Mouse (Mus musculus) adrenal gland, postnatal 25 days (tissue): Measurements from ENCODE around the gene Letmd1. TPM values are rescaled to one million over a fixed set of nuclear protein-coding genes. Genes with fewer than 3 reads are reported as not detected.
"Not testable (repeated sequence)": the region's sequence is repeated elsewhere in the genome, so short reads cannot be mapped to it uniquely, and the experiment has no call there.

Source experiments
- DNase-seq: peaks from one replicate; pipeline ENCODE4 v3.0.0; 2021; ENCODE audit warnings: mixed read lengths
- total RNA-seq: library from RNA; stranded (reverse); gene quantifications from 2 replicates; pipeline ENCODE4 v1.2.3, GENCODE M21; 2021

The Letmd1 gene
- total RNA-seq, 1 experiment from 2014 or later = 123 TPM

GRCm38 (mm10) chr15:100499506-100499905 is 30.7 kb downstream of the Letmd1 start:
- not testable (repeated sequence) for DNase-seq

- DNase-seq = no peak
These were observed 39.8 kb downstream of the Letmd1 start for GRCm38 (mm10) chr15:100508454-100509167.

GRCm38 (mm10) chr15:100510072-100510471 is 41.2 kb downstream of the Letmd1 start:
- no peak for DNase-seq

- no peak for DNase-seq
These were observed 44.6 kb downstream of the Letmd1 start for GRCm38 (mm10) chr15:100513387-100513786.

GRCm38 (mm10) chr15:100515121-100515520 is 46.3 kb downstream of the Letmd1 start:
- DNase-seq = no peak

- DNase-seq = no peak
These were observed 51.5 kb downstream of the Letmd1 start for GRCm38 (mm10) chr15:100520306-100520705.

GRCm38 (mm10) chr15:100525405-100525804 is 56.6 kb downstream of the Letmd1 start:
- DNase-seq = no peak

- no peak for DNase-seq
These were observed 59.1 kb downstream of the Letmd1 start for GRCm38 (mm10) chr15:100527900-100528299.

Other genes starting within 250 kb of the Letmd1 start
- 70.7 and 78.1 TPM in 2 replicates for gene Atf1, start 241.2 kb upstream of the Letmd1 start, total RNA-seq
- not detected in 2 replicates for gene Tmprss12, start 188.2 kb upstream of the Letmd1 start, total RNA-seq
- gene Mettl7a1, start 164.9 kb upstream of the Letmd1 start, total RNA-seq = 76.6 and 111 TPM in 2 replicates
- not detected in 2 replicates for gene Mettl7a3, start 134.1 kb upstream of the Letmd1 start, total RNA-seq
- 0.64 TPM in 1 of 2 replicates, not detected in the other for gene Methig1, start 115.9 kb upstream of the Letmd1 start, total RNA-seq
- 1.0 and 2.4 TPM in 2 replicates for gene Mettl7a2, start 115.8 kb upstream of the Letmd1 start, total RNA-seq
- gene Higd1c, start 104.5 kb upstream of the Letmd1 start, total RNA-seq = 1.2 TPM in 1 of 2 replicates, not detected in the other
- not detected in 2 replicates for gene Gm5475, start 46.9 kb upstream of the Letmd1 start, total RNA-seq
- gene Slc11a2, start 44.0 kb upstream of the Letmd1 start, total RNA-seq = 105 and 111 TPM in 2 replicates
- 6.8 and 8.2 TPM in 2 replicates for gene Csrnp2, start 26.5 kb downstream of the Letmd1 start, total RNA-seq
- gene Tfcp2, start 83.0 kb downstream of the Letmd1 start, total RNA-seq = 27.9 and 31.3 TPM in 2 replicates
- 18.3 and 20.5 TPM in 2 replicates for gene Pou6f1, start 131.0 kb downstream of the Letmd1 start, total RNA-seq
- 234 and 249 TPM in 2 replicates for gene Dazap2, start 146.3 kb downstream of the Letmd1 start, total RNA-seq
- 37.9 and 39.0 TPM in 2 replicates for gene Smagp, start 167.9 kb downstream of the Letmd1 start, total RNA-seq
- 1.3 and 1.8 TPM in 2 replicates for gene Bin2, start 200.5 kb downstream of the Letmd1 start, total RNA-seq
- 58.0 and 58.6 TPM in 2 replicates for gene Cela1, start 218.9 kb downstream of the Letmd1 start, total RNA-seq